Mouse (Mus musculus) left cerebral cortex, postnatal 4 days (tissue): ENCODE measurements around the gene Aifm1. TPM values are rescaled to one million over a fixed set of nuclear protein-coding genes. Genes with fewer than 3 reads are reported as not detected.
"Not testable (repeated sequence)": the region's sequence is repeated elsewhere in the genome, so short reads cannot be mapped to it uniquely, and the experiment has no call there.

Experiments
- DNase-seq: peaks from one replicate; pipeline ENCODE4 v3.0.0-alpha.2; 2022
- intact Hi-C: fragments of 180-260 bp; cut with DNase I; formaldehyde crosslinking; loops from one replicate; pipeline ENCODE4 v1.15.1; 2025
- total RNA-seq, 2 experiments: library from RNA; stranded (reverse); gene quantifications; 2 replicates each; pipeline ENCODE4 v1.2.3; 2021

Gene Aifm1
- total RNA-seq, 2 experiments from 2014 or later = 22.3 to 25.2 TPM

DNA sequence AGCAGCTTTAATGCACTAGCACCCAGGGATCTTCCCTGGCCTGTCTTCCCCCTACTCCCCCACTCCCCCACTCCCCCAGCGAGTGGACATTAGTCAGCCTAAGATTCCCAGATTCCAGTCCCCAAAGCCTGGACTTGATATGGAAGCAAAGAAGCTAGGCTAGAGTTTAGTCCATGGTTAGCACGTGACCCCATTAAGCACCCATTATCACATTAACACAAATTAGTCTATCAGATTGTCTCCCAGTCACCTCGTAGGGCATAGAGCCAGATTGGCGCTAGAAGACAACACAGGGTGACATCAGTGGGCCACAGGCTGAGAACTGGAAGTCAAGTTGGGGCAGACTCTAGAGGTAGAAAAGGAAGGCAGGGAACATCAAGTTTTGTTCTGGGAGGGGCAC lies 52.4 kb downstream of the Aifm1 start:
- no peak for DNase-seq
- intact Hi-C loops = loop anchor here (5.0 kb wide), 1 partner anchor 34 kb away; no protein-coding TSS in a partner anchor

DNA sequence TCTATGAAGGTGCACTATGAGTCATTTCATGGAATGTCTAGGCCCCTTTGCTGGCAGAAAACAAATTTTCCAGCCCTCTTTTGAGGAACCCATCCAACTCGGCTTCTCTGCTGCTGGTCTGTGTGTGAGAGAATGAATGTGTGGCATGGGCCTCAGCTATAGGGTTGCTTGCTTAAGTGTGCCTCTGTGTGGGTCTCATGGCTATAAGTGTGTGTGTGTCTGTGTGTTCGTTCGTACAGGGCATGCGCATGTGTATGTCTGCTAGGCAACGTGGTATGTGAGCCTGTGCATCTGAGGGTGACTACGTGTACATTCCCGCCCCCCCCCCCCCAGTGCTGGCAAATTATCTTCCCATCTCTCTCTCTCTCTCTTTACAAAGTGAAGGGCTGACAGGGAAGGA lies 52.9 kb downstream of the Aifm1 start:
- DNase-seq = no peak
- intact Hi-C loops = loop anchor here (5.0 kb wide), 1 partner anchor 33 kb away; no protein-coding TSS in a partner anchor

DNA sequence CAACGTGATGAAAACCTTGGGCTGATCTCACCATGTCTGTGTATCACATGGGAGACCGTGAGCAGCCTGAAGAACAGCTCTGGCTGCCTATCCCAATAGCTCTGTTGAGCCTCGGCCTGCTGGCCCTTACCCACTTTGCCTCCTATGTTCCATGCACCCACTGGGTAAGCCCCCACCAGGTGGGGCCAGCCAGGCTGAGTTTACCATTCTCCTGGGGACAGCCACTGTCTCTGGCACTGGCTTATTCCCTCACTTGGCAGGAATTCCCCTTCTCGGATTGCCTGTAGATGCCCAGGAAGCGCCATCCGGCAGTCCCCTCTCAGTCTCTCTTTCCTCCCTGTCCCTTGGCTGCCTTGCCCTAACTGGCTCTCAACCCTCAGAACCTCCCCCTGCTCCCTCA lies 56.4 kb downstream of the Aifm1 start:
- intact Hi-C loops = no loop called here
- no peak for DNase-seq

DNA sequence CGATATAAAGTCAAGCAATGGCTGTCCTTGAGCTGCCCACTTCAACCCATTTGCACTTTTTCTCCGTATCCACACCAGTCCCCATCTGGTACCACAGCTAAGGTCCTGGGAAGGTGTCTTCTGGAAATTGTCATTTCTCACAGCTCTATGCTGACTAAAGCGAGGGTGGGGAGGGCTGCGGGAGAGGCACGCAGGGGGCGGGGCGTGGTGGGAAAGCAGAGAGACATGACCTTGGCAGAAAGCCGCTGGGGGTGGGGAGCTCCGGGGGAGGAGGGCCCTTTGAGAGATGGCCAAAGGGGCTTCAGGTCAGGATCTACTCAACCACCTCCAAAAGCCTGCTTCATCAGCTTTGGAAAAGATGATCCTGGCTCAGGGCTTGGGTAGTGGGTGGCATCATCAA lies 58.3 kb downstream of the Aifm1 start:
- DNase-seq = no peak
- intact Hi-C loops = no loop called here

DNA sequence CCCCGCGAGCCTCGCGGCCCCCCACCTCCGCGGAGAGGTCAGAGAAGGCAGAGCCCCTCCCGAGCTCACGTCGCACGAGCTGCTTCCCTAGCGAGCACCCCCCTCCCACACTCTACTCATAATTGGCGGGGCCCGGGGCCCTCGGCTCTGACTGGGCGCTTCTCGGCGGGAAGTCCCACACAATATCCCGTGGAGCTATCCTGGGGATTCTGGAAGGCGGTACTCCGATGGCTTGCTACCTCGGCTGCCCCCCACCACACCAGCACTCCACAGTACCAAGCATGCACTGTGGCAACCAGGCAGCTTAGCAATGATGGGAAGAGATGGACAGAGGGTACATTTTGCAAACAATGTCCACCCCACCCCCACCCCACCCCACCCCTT lies 58.9 kb downstream of the Aifm1 start:
- no peak for DNase-seq
- intact Hi-C loops = no loop called here

DNA sequence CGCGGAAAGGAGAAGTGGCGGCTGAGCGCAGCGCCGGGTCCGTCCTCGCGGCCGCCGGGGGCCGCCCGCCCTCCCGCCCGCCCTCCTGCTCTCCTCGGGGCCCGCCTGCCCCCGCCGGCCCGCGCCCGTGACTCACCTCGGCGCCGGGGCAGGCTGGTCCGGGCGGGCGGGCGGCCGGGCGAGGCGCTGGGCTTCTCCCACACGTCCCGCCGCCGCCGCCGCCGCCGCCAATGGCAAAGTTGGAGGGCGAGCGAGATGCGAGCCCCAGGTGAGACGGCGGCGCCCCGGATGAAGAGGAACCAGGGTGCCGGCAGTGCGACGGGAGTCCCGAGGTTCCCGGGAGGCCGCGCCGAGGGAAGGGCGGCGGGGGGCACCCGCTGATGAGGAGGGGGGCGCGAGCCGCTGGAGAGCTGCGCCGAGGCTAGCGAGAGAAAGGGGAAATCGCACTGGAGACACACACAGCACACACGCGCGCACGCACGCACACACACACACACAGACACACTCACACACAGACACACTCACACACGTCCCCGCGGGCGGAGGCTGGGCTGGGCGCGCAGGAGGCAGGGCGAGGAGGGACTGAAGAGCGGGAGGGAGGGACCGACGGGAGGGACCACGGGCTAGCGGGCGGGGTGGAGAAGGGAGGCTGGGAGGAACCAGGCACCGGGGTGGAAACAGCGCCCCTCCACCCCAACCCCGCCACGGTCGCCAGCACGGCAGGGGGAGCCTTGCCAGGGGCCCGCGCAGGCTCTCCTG lies 59.4 kb downstream of the Aifm1 start:
- DNase-seq = no peak
- intact Hi-C loops = no loop called here

DNA sequence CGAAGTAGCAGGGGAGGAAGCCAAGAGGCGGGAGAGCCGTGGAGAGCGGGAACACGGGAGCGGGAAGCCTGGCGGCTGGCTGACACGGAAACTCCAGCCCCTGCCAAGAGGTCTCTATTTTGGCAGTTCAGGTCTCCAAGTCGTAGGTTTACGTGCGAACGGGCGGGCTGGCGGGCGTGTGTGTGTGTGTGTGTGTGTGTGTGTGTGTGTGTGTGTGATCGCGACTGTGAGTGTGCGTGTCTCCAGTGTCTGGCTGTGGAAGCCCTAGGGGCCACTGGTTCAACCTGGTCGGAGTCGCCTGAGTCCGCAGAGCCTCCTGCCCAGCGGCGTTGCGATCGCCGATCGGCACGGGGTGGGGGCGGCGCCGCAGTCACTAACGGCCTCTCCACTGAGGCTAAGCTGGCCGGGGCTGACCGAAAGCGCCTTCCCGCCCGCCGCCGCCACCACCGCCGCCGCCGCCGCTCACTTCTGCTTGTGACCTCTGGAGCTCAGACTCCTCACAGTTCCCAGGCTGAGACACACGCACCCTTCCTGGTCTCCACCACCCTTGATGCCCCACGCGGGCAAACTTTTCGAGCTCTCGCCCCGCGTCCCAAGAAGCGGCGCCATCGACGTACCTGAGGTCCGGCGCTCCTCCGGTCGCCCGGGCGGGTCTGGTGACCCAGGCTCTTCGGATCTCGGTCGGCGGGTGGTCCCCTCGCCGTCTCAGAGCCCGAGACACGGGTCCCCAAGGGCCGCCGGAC lies 60.3 kb downstream of the Aifm1 start:
- intact Hi-C loops = no loop called here
- no peak for DNase-seq

DNA sequence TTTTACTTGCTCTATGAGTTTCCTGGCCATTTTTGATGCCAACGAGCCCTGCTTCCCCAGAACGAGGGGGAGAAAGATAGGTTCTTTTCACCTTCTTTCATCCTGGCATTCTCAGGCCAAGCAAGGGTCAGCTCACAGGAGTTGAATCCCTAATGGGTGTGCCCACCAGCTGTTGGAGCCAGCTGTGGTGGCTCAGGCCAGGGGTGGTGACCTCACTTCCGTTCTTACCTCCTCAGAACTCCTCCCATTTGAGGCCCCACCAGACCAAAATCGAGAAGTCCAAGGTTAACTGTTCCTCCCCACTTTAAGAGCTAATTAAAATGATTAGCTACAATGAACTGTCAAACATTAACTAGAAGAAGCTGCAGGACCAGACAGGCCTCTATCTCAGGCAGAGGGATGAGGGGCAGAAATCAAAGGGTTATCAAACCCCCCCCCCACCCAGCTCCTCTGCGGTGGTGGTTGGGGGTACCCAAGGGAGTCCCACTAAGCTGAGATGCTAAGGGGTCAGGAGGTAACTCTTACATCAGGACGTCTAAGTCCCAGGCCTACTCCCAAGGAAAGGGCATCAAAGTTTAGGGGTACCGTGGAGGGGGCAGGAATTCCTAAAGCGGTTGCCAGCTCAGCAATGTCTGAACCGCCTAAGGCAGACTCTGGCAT lies 61.0 kb downstream of the Aifm1 start:
- no peak for DNase-seq
- intact Hi-C loops = no loop called here

DNA sequence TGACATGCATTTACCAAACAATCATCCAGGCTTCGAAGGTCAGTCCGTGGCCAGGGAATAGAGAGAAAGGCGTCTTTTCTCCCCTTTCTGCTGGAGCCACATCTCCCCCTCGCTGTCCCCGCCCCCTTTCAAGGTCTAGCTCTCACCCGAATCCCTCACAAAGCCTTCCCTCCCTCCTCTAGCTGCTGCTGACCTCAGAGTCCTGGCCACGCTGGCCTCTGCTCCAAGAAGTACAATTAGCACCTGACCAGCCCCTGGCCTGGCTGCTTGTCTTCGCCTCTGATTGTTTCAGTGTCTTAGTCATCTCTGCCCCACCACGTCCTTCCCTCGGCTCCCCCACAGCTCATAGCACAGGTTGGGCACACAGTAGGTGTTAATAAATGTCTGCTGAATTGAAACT lies 63.7 kb downstream of the Aifm1 start:
- no peak for DNase-seq
- intact Hi-C loops = no loop called here

DNA sequence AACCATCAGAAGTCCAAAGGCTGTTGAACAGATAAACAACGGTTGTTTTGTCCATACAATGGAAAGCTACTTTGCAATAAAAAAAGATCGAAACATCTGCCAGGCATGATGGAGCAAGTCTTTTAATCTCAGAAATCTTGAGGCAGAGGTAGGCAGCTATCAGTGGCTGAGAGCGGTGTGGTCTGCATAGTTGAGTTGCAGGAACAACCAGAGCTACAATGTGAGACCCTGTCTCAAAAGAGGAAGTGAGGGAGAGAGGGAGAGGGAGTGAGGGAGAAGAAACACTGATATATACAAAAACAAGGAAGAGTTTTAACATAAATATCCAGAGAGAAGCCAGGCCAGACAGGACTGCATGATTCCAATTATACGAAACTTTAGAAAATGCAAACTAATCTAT lies 68.7 kb downstream of the Aifm1 start:
- intact Hi-C loops = no loop called here
- no peak for DNase-seq

DNA sequence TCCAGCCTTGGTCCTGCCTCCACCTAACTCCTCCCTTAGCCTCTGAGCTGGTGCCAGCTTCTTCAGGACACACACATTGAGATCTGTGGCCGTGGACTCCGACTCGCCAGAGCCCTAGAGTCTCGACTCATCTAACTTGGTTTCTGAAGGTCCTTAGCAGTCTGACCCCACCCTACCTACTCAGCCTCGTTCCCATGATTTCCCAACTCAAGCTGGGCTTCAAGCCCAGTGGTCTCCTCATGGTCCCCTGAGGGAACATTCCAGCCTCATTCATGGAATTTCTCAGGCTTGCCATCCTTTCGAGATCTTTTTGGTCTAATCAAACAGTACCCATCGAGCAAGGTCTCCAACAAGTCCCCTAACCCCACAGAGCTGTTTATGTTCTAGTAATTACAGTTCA lies 71.4 kb downstream of the Aifm1 start:
- DNase-seq = no peak
- intact Hi-C loops = no loop called here

DNA sequence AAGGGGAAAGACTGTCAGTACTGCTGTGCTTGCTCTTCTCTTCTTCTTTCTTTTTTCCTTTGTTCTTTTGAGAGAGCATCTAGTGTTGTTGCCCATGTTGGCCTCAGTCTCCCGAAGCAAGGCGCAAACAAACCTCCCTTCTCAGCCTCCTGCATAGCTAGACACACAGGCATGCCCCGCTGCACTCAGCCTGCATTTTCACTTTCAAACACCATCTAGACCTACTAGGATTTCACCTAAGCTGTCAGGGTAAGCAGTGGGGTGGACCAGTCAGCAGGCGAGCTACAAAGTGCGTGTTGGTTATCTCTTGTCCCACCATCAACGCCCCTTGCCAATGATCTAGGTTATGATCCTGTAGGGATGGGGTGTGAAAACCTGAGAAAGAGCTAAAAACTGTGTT lies 71.8 kb downstream of the Aifm1 start:
- DNase-seq = no peak
- intact Hi-C loops = no loop called here

DNA sequence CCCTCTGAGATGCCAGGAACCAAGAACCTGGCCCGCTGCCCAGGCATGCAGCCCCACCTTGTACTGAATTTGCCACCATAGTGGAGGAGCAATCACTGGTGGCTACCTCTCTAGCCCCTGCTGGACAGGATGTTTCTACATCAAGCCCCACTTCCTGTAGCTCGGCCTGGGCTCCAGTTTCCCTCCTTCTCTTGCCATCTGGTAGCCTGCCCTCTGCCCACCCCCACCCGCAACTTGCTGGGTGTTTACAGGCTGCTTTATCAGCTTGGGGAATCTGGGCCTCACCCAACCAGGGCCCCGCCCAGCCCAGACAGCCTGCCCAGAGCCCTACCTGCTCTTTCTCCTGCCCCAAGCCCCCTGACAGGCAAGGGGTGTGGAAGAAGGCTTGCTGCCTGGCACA lies 74.3 kb downstream of the Aifm1 start:
- intact Hi-C loops = no loop called here
- DNase-seq = no peak

DNA sequence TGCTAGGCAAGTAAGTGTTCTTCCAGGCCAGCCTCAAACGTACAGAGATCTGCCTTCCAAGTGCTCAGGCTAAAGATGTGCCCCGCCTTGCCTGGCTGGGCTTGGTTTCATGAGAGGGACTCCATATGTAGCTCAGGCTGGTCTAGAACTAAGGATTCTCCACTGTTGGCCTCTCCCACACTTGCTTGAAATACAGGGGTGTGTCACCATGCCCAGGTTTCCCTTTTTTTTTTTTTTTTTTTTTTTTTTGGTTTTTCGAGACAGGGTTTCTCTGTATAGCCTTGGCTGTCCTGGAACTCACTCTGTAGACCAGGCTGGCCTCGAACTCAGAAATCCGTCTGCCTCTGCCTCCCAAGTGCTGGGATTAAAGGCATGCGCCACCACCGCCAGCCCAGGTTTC lies 77.3 kb downstream of the Aifm1 start:
- DNase-seq, intact Hi-C loops: not testable (repeated sequence)

DNA sequence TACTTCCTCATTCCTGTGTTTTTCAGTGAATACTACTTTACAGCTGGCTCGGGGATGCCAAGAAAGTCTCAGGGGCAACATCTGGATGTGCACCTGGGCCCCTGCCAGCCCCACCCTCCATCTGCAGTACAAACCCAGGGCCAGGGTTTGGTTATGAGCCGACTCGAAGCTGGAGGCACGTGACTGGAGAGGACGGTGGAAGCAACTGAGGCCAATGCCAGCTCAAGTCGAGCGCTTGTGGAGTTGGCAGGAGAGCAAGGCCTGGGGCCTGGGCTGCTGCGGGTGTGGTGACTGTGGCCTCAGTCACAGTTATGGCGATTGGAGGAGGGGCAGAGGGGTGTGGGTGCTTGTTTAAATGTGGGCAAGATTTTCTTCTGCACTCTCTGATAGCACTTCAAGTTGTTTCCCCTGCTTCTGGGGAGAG lies 77.9 kb downstream of the Aifm1 start:
- no peak for DNase-seq
- intact Hi-C loops = no loop called here

DNA sequence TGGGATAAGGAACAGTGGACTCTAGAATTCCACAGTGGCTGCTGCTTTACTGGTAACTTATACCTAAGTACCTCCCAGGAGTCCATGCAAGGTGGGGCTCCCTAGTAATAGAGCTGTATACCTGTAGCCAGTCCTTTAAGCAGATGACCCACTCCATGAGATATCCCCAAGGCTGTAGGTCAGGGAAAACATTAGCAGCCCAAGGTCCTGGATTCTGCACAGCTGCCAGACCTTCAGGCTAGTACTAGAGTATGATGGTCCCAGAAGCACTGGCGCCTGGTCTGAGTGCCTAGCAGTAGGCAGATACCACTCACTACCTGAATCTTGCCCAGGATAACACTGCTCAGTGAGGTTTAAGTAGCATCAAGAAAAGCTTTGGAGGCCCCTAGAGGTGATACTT lies 79.1 kb downstream of the Aifm1 start:
- intact Hi-C loops = no loop called here

DNA sequence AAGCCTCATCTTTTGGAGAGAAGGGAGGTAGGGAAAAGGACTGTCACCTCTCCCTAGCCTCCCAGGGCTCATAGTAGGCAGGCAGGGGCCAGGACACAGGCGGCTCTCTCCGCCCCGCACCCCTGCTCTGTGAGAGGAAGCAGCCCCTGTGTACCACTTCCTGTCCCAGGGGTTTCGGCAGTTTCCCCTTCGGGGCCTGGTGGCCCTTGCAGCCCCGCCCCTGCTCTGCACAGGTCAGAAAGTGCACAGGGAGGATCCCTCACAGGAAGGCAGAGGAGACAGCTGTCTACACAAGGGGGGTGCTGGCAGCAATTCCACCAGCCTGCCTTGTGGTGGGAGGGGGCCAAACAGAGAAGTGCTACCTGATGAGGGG lies 79.8 kb downstream of the Aifm1 start:
- DNase-seq = no peak
- intact Hi-C loops = no loop called here

More for the DNA sequence above, 79.1 kb downstream of the Aifm1 start:
- no peak for DNase-seq

DNA sequence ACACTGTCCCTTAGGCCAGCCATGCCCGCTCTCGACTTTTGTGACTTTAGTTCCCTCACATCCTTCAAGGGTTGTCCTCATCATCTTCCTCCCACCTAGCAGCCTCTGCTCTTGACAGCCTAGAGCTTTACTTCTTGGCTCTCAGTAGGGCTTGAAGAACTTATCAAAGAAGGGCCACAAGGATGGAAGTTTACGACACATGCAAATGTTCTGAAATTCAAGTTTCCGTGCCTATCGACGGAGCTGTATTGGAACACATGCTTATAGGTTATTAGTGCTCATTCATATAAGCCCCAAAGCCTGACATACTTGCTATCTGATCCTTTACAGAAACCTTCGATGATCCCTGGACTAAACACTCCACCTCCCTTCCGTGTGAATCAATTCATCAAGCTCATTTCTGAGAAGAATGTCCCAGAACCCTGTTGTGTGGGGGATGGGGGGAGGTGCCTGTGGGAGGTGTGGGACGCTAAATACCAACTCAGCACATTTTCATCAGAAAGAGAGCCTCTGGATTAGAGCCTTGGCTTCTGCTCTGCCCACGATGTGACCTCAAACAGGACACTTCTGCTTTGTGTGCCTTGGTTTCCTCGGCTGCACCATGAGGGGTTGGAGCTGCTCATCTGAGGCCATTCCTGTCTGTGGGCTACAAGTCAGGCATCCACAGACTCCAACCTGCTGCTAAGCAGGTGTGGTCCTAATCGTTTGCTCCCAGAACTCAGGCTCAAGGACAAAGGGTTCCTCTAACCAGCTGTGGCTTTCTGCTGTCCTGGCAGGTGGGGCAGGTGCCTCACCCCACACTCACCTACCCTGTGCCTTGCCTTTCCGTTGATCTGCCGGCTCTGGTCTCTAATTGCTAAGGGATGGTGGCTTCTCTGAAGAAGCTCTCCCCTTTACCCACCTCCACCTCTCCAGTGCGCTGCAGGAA lies 80.5 kb downstream of the Aifm1 start:
- intact Hi-C loops = no loop called here
- DNase-seq = no peak

DNA sequence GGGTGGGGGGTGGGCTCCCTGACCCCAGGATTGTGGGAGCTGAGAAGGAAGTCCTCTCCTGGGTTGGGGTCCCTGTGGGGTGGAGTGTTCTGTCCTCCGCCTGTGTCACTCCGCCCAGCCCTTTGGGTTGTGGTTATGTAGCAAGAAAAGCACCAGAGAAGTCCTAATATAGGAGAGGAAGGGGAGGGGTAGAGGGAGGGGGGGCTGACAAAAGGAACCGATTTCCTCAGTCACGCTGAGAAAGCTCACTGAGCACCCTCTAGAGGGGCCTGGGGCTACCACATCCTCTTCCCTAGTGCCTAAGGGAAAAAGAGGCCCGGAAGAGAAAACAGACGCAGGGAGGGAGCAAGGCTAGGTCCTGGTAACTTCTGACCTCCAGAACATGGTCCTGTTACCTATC lies 83.8 kb downstream of the Aifm1 start:
- DNase-seq = no peak
- intact Hi-C loops = loop anchor here (5.0 kb wide), 1 partner anchor 33 kb away; the partner anchor contains the start of gene Elf4

DNA sequence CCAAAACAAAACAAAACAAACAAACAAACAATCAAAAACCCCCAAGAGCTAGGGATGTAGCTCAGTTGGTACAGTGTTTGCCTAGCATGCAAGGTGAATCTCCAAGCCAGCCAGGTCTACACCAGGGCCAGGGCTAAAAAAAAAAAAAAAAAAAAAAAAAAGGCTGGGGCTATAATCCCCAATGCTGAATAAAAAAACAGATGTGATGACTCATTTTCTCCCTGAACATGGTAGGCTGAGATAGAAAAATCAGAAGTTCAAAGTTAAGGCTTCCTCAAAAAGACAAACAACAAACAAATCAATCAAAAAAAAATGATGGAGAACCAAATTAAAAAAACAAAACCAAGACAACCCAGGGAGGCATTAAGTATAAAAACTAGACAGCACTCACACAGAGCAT lies 84.3 kb downstream of the Aifm1 start:
- no peak for DNase-seq
- intact Hi-C loops = loop anchor here (5.0 kb wide), 1 partner anchor 33 kb away; the partner anchor contains the start of gene Elf4

DNA sequence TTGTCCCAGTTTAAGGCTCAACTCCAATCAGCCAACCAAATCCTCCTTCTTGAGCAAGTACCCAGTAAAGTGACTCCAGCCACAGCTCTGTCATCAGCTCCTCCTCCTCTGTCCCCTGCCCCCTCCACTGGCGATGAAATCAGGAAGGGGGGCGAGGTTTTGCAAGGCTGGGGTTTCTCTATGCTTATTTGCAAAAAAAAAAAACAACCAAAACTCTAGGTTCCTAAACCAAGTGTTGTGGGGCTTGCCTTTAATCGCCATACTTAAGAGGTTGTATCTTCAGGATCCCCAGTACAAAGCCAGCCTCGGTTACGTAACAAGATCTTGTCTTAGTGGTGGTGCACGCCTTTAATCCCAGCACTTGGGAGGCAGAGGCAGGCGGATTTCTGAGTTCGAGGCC lies 84.7 kb downstream of the Aifm1 start:
- intact Hi-C loops = loop anchor here (5.0 kb wide), 1 partner anchor 34 kb away; the partner anchor contains the start of gene Elf4
- DNase-seq = no peak
